Mouse (Mus musculus): Measurements from ENCODE around the gene Cox7a2l.

Cox7a2l gene

GRCm38 (mm10) chr17:83453587-83453986 is 63.5 kb downstream of the Cox7a2l start:
- no peak for DNase-seq (ENCODE audit: low read depth, low spot score)

- DNase-seq (ENCODE audit: low read depth, low spot score): no peak
Observed at GRCm38 (mm10) chr17:83452451-83452850, 64.7 kb downstream of the Cox7a2l start.

All from ES-CJ7 (cell line).